Mouse (Mus musculus): Measurements from ENCODE around the gene Olfr507. TPM values are rescaled to one million over a fixed set of nuclear protein-coding genes. Genes with fewer than 3 reads are reported as not detected.
"Not testable (repeated sequence)": the region's sequence is repeated elsewhere in the genome, so short reads cannot be mapped to it uniquely, and the experiment has no call there.

Olfr507 gene
- total RNA-seq (2017), result not detected in 2 replicates

GRCm38 (mm10) chr7:108621514-108621913, at the start of gene Olfr507:
TSS of gene Olfr507 (plus strand) at chr7:108621814.
- ATAC-seq (replicated peaks; ENCODE audit: low read depth, poor library complexity, severe bottlenecking), result no peak

GRCm38 (mm10) chr7:108589797-108590196, 31.8 kb upstream of the Olfr507 start:
- no peak for ATAC-seq (replicated peaks; ENCODE audit: low read depth, poor library complexity, severe bottlenecking)

GRCm38 (mm10) chr7:108601916-108602315, 19.7 kb upstream of the Olfr507 start:
- not testable (repeated sequence) for ATAC-seq (replicated peaks; ENCODE audit: low read depth, poor library complexity, severe bottlenecking)

GRCm38 (mm10) chr7:108610487-108610886, 11.1 kb upstream of the Olfr507 start, which contains the start of gene Olfr506:
TSS of gene Olfr506 (plus strand) at chr7:108610787.
- no peak for ATAC-seq (replicated peaks; ENCODE audit: low read depth, poor library complexity, severe bottlenecking)

GRCm38 (mm10) chr7:108614110-108614509, 7.5 kb upstream of the Olfr507 start:
- no peak for ATAC-seq (replicated peaks; ENCODE audit: low read depth, poor library complexity, severe bottlenecking)

- ATAC-seq (replicated peaks; ENCODE audit: low read depth, poor library complexity, severe bottlenecking), result not testable (repeated sequence)
Observed at GRCm38 (mm10) chr7:108616781-108617180, 4.8 kb upstream of the Olfr507 start.

- ATAC-seq (replicated peaks; ENCODE audit: low read depth, poor library complexity, severe bottlenecking), result no peak
Observed at GRCm38 (mm10) chr7:108629694-108630093, 8.1 kb downstream of the Olfr507 start, which contains the start of gene Olfr508. TSS of gene Olfr508 (plus strand) at chr7:108629994.

GRCm38 (mm10) chr7:108651806-108652205, 30.2 kb downstream of the Olfr507 start, which contains the start of gene Olfr509:
TSS of gene Olfr509 (minus strand) at chr7:108651906.
- no peak for ATAC-seq (replicated peaks; ENCODE audit: low read depth, poor library complexity, severe bottlenecking)

- ATAC-seq (replicated peaks; ENCODE audit: low read depth, poor library complexity, severe bottlenecking), result no peak
Observed at GRCm38 (mm10) chr7:108662419-108662818, 40.8 kb downstream of the Olfr507 start.

- ATAC-seq (replicated peaks; ENCODE audit: low read depth, poor library complexity, severe bottlenecking), result no peak
Observed at GRCm38 (mm10) chr7:108666118-108666517, 44.5 kb downstream of the Olfr507 start, which contains the start of gene Olfr510. TSS of gene Olfr510 (plus strand) at chr7:108666418.

GRCm38 (mm10) chr7:108671058-108671457, 49.4 kb downstream of the Olfr507 start:
- no peak for ATAC-seq (replicated peaks; ENCODE audit: low read depth, poor library complexity, severe bottlenecking)

Other genes with a start within 250 kb of the Olfr507 start
- gene Olfr495, start 228.6 kb upstream of the Olfr507 start, total RNA-seq (2017), result not detected in 2 replicates
- not detected in 2 replicates for gene Olfr497, start 201.4 kb upstream of the Olfr507 start, total RNA-seq (2017)
- gene Olfr498, start 156.5 kb upstream of the Olfr507 start, total RNA-seq (2017), result not detected in 2 replicates
- not detected in 2 replicates for gene Olfr502, start 96.7 kb upstream of the Olfr507 start, total RNA-seq (2017)
- not detected in 2 replicates for gene Olfr503, start 77.3 kb upstream of the Olfr507 start, total RNA-seq (2017)
- gene Olfr504, start 56.0 kb upstream of the Olfr507 start, total RNA-seq (2017), result not detected in 2 replicates
- not detected in 2 replicates for gene Olfr506, start 11.0 kb upstream of the Olfr507 start, total RNA-seq (2017)
- not detected in 2 replicates for gene Olfr508, start 8.2 kb downstream of the Olfr507 start, total RNA-seq (2017)
- gene Olfr509, start 30.1 kb downstream of the Olfr507 start, total RNA-seq (2017), result not detected in 2 replicates
- gene Olfr510, start 44.6 kb downstream of the Olfr507 start, total RNA-seq (2017), result not detected in 2 replicates
- not detected in 2 replicates for gene Olfr512, start 91.5 kb downstream of the Olfr507 start, total RNA-seq (2017)
- not detected in 2 replicates for gene Olfr513, start 129.2 kb downstream of the Olfr507 start, total RNA-seq (2017)
- gene Olfr514, start 204.2 kb downstream of the Olfr507 start, total RNA-seq (2017), result not detected in 2 replicates
- not detected in 2 replicates for gene Olfr516, start 228.7 kb downstream of the Olfr507 start, total RNA-seq (2017)

Measured in common myeloid progenitor, adult 5-6 weeks (primary cell).